ENCODE assay signal across 17 mouse cellular contexts in genomic region chr11:24005445-24006156, GRCm38 (mm10).
A peak's percentile ranks its signal among the peaks of the same experiment; 100 is the strongest.
DNase-seq lines count a peak whose midpoint lies in the region; ATAC-seq and TF ChIP-seq lines count a peak whose summit lies in the region.
"Had no signal": no experiment of that assay in that cellular context is flagged by ENCODE, and none has a peak within 500 bp of the region (broad histone marks: within the 10 kb centered on the region; RNA-seq: fewer than 3 reads in every experiment).

No protein-coding gene starts in this region.

- no peaks in the 10 kb centered on the region for H3K4me1 ChIP-seq in heart, embryonic 10.5 days
- no peaks in the 10 kb centered on the region for H3K4me1 ChIP-seq in hindbrain, embryonic 11.5 days (replicated peaks; ENCODE audit: control insufficient read depth, insufficient read depth, low read length)
- no peaks in the 10 kb centered on the region for H3K4me1 ChIP-seq in intestine, postnatal 0 days (replicated peaks; ENCODE audit: control insufficient read depth, insufficient read depth, low read length)
- H3K4me1 ChIP-seq: liver, embryonic 12.5 days; stomach, embryonic 15.5 days had no signal

- H3K4me3 ChIP-seq in heart, embryonic 10.5 days = no peak overlapping the region
- H3K4me3 ChIP-seq in hindbrain, embryonic 11.5 days (ENCODE audit: low read depth, low read length) = no peak overlapping the region
- no peak overlapping the region for H3K4me3 ChIP-seq in intestine, postnatal 0 days (ENCODE audit: low read depth, low read length)
- H3K4me3 ChIP-seq: liver, embryonic 12.5 days; stomach, embryonic 15.5 days had no signal

- no peak for TF ChIP-seq CTCF in intestine, postnatal 0 days (IDR thresholded peaks at IDR 0.05; ENCODE audit: low read depth)

- no peaks in the 10 kb centered on the region for H3K36me3 ChIP-seq in heart, embryonic 10.5 days
- H3K36me3 ChIP-seq in hindbrain, embryonic 11.5 days (ENCODE audit: control insufficient read depth, insufficient read depth, low read length) = no peaks in the 10 kb centered on the region
- no peaks in the 10 kb centered on the region for H3K36me3 ChIP-seq in intestine, postnatal 0 days (ENCODE audit: control insufficient read depth, insufficient read depth)
- H3K36me3 ChIP-seq: liver, embryonic 12.5 days; stomach, embryonic 15.5 days had no signal

- no peak for ATAC-seq in hindbrain, embryonic 11.5 days (ENCODE audit: low FRiP score)
- ATAC-seq in intestine, postnatal 0 days = no peak
- ATAC-seq: intestine, embryonic 16.5 days; liver, embryonic 12.5 days had no signal

- H3K9me3 ChIP-seq in heart, embryonic 10.5 days = no peaks in the 10 kb centered on the region
- no peaks in the 10 kb centered on the region for H3K9me3 ChIP-seq in hindbrain, embryonic 11.5 days (ENCODE audit: control insufficient read depth, low read length)
- H3K9me3 ChIP-seq in intestine, postnatal 0 days (ENCODE audit: control insufficient read depth) = no peaks in the 10 kb centered on the region
- H3K9me3 ChIP-seq: liver, embryonic 12.5 days; stomach, embryonic 15.5 days had no signal

- H3K27ac ChIP-seq in heart, embryonic 10.5 days = no peak overlapping the region
- H3K27ac ChIP-seq in hindbrain, embryonic 11.5 days (ENCODE audit: low read depth, low read length) = no peak overlapping the region
- H3K27ac ChIP-seq in intestine, postnatal 0 days (ENCODE audit: low read depth, low read length) = no peak overlapping the region
- H3K27ac ChIP-seq: liver, embryonic 12.5 days; stomach, embryonic 15.5 days had no signal

- H3K27me3 ChIP-seq in heart, embryonic 10.5 days (ENCODE audit: insufficient read depth, poor library complexity, severe bottlenecking) = 0 out of 2 replicates have a peak, but pooled peaks cover 5% of the 10 kb centered on the region
- no peaks in the 10 kb centered on the region for H3K27me3 ChIP-seq in hindbrain, embryonic 11.5 days (ENCODE audit: control insufficient read depth, insufficient read depth, low read length)
- H3K27me3 ChIP-seq in intestine, postnatal 0 days (replicated peaks; ENCODE audit: control insufficient read depth, insufficient read depth, low read length) = no peaks in the 10 kb centered on the region
- H3K27me3 ChIP-seq: liver, embryonic 12.5 days; stomach, embryonic 15.5 days had no signal

- H3K9ac ChIP-seq in hindbrain, embryonic 11.5 days (ENCODE audit: low read depth, low read length) = no peak overlapping the region
- no peak overlapping the region for H3K9ac ChIP-seq in intestine, postnatal 0 days (ENCODE audit: low read depth, low read length)
- H3K9ac ChIP-seq: liver, embryonic 12.5 days; stomach, embryonic 15.5 days had no signal

- DNase-seq in heart, adult 18-20 months = peak; percentile 22 to 44
- DNase-seq in heart, embryonic 10.5 days (ENCODE audit: low spot score) = no peak
- peak; percentile 49 to 54 for DNase-seq in frontal cortex, postnatal 10 days (ENCODE audit: low spot score in 2 of 2)
- peak; percentile 33 to 42 for DNase-seq in layer of hippocampus, postnatal 36 days
- peak; percentile 78 to 87 for DNase-seq in right cerebral cortex, postnatal 10 days (ENCODE audit: low spot score in 2 of 2)
- DNase-seq in lung, postnatal 25 days (ENCODE audit: low spot score) = no peak
- DNase-seq in hindbrain, embryonic 11.5 days (ENCODE audit: low spot score) = no peak
- DNase-seq: adrenal gland, adult 2 months; cerebellum, adult 11 months; kidney, postnatal 4 days; lung, postnatal 10 days; retina, postnatal 1 day had no signal

- WGBS in heart, embryonic 10.5 days = 68% methylated on average over 15 of the region's 15 CpGs
- WGBS in hindbrain, embryonic 11.5 days = 87% methylated on average over 15 of the region's 15 CpGs
- 84% methylated on average over 15 of the region's 15 CpGs for WGBS in intestine, postnatal 0 days

- no peak overlapping the region for H3K4me2 ChIP-seq in hindbrain, embryonic 11.5 days (replicated peaks; ENCODE audit: low read depth, low read length)
- no peak overlapping the region for H3K4me2 ChIP-seq in intestine, postnatal 0 days (replicated peaks; ENCODE audit: low read depth)
- H3K4me2 ChIP-seq: liver, embryonic 12.5 days; midbrain, embryonic 11.5 days; stomach, embryonic 15.5 days had no signal

Comparison
In these comparisons a context has a peak if more than half of its experiments do, and no peak if none do; other contexts are left out.
1. DNase-seq: peak in heart, adult 18-20 months (2 of 2), frontal cortex, postnatal 10 days (2 of 2), layer of hippocampus, postnatal 36 days (2 of 2) and right cerebral cortex, postnatal 10 days (2 of 2); none in heart, embryonic 10.5 days (single experiment), lung, postnatal 25 days (single experiment) and hindbrain, embryonic 11.5 days (single experiment).